In the genomic region with DNA sequence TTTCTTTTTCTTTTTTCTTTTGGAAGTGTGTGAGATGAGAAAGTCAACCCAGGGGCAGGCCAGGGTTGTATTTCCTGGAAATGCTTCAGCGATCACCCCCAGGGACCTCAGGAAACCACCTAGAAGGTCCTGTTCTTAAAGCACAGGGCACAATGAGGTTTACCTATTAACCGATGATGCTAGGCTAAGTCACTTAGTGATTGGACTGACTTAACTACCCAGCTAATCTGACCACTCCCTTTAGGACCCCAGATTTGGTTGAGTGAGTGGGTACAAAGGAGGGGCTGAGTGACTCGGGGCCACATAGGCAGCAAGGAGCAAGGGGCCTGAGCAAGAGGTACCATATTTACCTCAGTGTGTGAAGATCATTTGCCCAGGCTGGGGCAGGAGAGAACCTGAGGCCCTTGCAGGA, we compare ENCODE assay signal across 18 mouse cellular contexts. TPM values are rescaled to one million over a fixed set of nuclear protein-coding genes. Genes with fewer than 3 reads are reported as not detected.
DNase-seq lines count a peak whose midpoint lies in the region; ATAC-seq and TF ChIP-seq lines count a peak whose summit lies in the region.
"Had no signal": no experiment of that assay in that cellular context is flagged by ENCODE, and none has a peak within 500 bp of the region (broad histone marks: within the 10 kb centered on the region; RNA-seq: fewer than 3 reads in every experiment).

No protein-coding gene starts in this region.

- no peaks in the 10 kb centered on the region for H3K9me3 ChIP-seq in forebrain, postnatal 0 days (ENCODE audit: low read length)
- H3K9me3 ChIP-seq in hindbrain, embryonic 12.5 days (replicated peaks), result no peaks in the 10 kb centered on the region
- no peaks in the 10 kb centered on the region for H3K9me3 ChIP-seq in forebrain, embryonic 15.5 days
- H3K9me3 ChIP-seq: heart, embryonic 10.5 days; hindbrain, embryonic 15.5 days; midbrain, embryonic 13.5 days had no signal

- peak; percentile 63 for DNase-seq in lung, postnatal 36 days
- no peak for DNase-seq in lung, adult 2 months
- DNase-seq in T-cell, adult 2 months (ENCODE audit: low spot score), result peak; percentile 37
- peak; percentile 51 for DNase-seq in naive thymus-derived CD4-positive, alpha-beta T cell, adult 2 months (ENCODE audit: low read depth)
- no peak for DNase-seq in forebrain, postnatal 0 days
- DNase-seq: cerebellum, postnatal 25 days; gastrocnemius, postnatal 36 days; heart, postnatal 10 days; kidney, adult 9 months; left cerebral cortex, postnatal 4 days; lung, embryonic 14.5 days had no signal

- peaks cover 15% of the 10 kb centered on the region for H3K27me3 ChIP-seq in forebrain, postnatal 0 days (ENCODE audit: insufficient read depth, low read length)
- peaks cover 16% of the 10 kb centered on the region for H3K27me3 ChIP-seq in hindbrain, embryonic 12.5 days
- H3K27me3 ChIP-seq in forebrain, embryonic 15.5 days, result peaks cover 13% of the 10 kb centered on the region

- WGBS in lung, adult 2 months, result 70% methylated on average over 3 of the region's 3 CpGs
- WGBS in forebrain, postnatal 0 days, result 73% methylated on average over 3 of the region's 3 CpGs
- 78% methylated on average over 3 of the region's 3 CpGs for WGBS in hindbrain, embryonic 12.5 days
- 66% methylated on average over 3 of the region's 3 CpGs for WGBS in forebrain, embryonic 15.5 days

- H3K9ac ChIP-seq in forebrain, postnatal 0 days, result no peak overlapping the region
- no peak overlapping the region for H3K9ac ChIP-seq in hindbrain, embryonic 12.5 days
- no peak overlapping the region for H3K9ac ChIP-seq in forebrain, embryonic 15.5 days (replicated peaks)
- H3K9ac ChIP-seq: hindbrain, embryonic 15.5 days; lung, embryonic 14.5 days; midbrain, embryonic 13.5 days had no signal

- H3K36me3 ChIP-seq in forebrain, postnatal 0 days (ENCODE audit: insufficient read depth), result no peaks in the 10 kb centered on the region
- H3K36me3 ChIP-seq in hindbrain, embryonic 12.5 days, result no peaks in the 10 kb centered on the region
- no peaks in the 10 kb centered on the region for H3K36me3 ChIP-seq in forebrain, embryonic 15.5 days
- H3K36me3 ChIP-seq: heart, embryonic 10.5 days; hindbrain, embryonic 15.5 days; midbrain, embryonic 13.5 days had no signal

- H3K4me1 ChIP-seq in lung, adult 2 months (ENCODE audit: control insufficient read depth, insufficient read depth, low read length), result no peaks in the 10 kb centered on the region
- no peaks in the 10 kb centered on the region for H3K4me1 ChIP-seq in forebrain, postnatal 0 days (ENCODE audit: insufficient read depth)
- H3K4me1 ChIP-seq in hindbrain, embryonic 12.5 days, result peaks cover 9% of the 10 kb centered on the region
- peaks cover 3% of the 10 kb centered on the region for H3K4me1 ChIP-seq in forebrain, embryonic 15.5 days

- ATAC-seq in forebrain, postnatal 0 days, result no peak
- no peak for ATAC-seq in hindbrain, embryonic 12.5 days (ENCODE audit: low FRiP score)
- no peak for ATAC-seq in forebrain, embryonic 15.5 days (replicated peaks)
- ATAC-seq: midbrain, embryonic 13.5 days had no signal

- no peak overlapping the region for H3K4me3 ChIP-seq in lung, adult 2 months (replicated peaks; ENCODE audit: extremely low read depth, low read depth, low read length)
- no peak overlapping the region for H3K4me3 ChIP-seq in forebrain, postnatal 0 days (ENCODE audit: low read depth, low read length)
- no peak overlapping the region for H3K4me3 ChIP-seq in hindbrain, embryonic 12.5 days
- no peak overlapping the region for H3K4me3 ChIP-seq in forebrain, embryonic 15.5 days
- H3K4me3 ChIP-seq: heart, embryonic 10.5 days; hindbrain, embryonic 15.5 days; layer of hippocampus, adult 2 months; midbrain, embryonic 13.5 days; myocyte had no signal

- no peak overlapping the region for H3K4me2 ChIP-seq in forebrain, postnatal 0 days (ENCODE audit: low read depth)
- H3K4me2 ChIP-seq in hindbrain, embryonic 12.5 days (replicated peaks), result no peak overlapping the region
- H3K4me2 ChIP-seq in forebrain, embryonic 15.5 days (replicated peaks), result no peak overlapping the region
- H3K4me2 ChIP-seq: hindbrain, embryonic 15.5 days; lung, embryonic 14.5 days; midbrain, embryonic 13.5 days had no signal

- no peak for TF ChIP-seq CTCF in lung, adult 2 months (IDR thresholded peaks at IDR 0.05; ENCODE audit: insufficient read depth, low read length)
- no peak for TF ChIP-seq CTCF in forebrain, postnatal 0 days (IDR thresholded peaks at IDR 0.05; ENCODE audit: low read depth)

- TF ChIP-seq POLR2A in lung, adult 2 months (IDR thresholded peaks at IDR 0.05; ENCODE audit: borderline replicate concordance, extremely low read depth, low read depth, low read length), result no peak

- no peak overlapping the region for H3K27ac ChIP-seq in forebrain, postnatal 0 days (ENCODE audit: low read depth, low read length)
- no peak overlapping the region for H3K27ac ChIP-seq in hindbrain, embryonic 12.5 days
- no peak overlapping the region for H3K27ac ChIP-seq in forebrain, embryonic 15.5 days (replicated peaks)
- H3K27ac ChIP-seq: heart, embryonic 10.5 days; hindbrain, embryonic 15.5 days; layer of hippocampus, adult 2 months; midbrain, embryonic 13.5 days had no signal

RNA-seq across cellular contexts. Expression of gene H2-DMb2, which starts 1.9 kb away (rescaled TPM):
- polyA plus RNA-seq in lung, adult 2 months (2012; rRNA removed), result 33.3 and 38.9 TPM in 2 replicates
- total RNA-seq in forebrain, postnatal 0 days (2014; rRNA removed), result 2.2 and 2.4 TPM in 2 replicates
- 0.72 and 1.0 TPM in 2 replicates for polyA plus RNA-seq in forebrain, postnatal 0 days (2015; fragmentation: Nextera tagmentation; extraction: Ambion mirVana)
- polyA plus RNA-seq in hindbrain, embryonic 12.5 days (2016; fragmentation: Nextera tagmentation; extraction: Ambion mirVana), result 0.21 TPM in 1 of 2 replicates, not detected in the other
- 1.0 and 1.4 TPM in 2 replicates for polyA plus RNA-seq in forebrain, embryonic 15.5 days (2015; fragmentation: Nextera tagmentation; extraction: Ambion mirVana)
- polyA plus RNA-seq: myocyte had no signal

RNA-seq across cellular contexts. Expression of gene H2-DMb1, which starts 7.9 kb away (rescaled TPM):
- polyA plus RNA-seq in lung, adult 2 months (2012; rRNA removed), result 146 and 187 TPM in 2 replicates
- total RNA-seq in forebrain, postnatal 0 days (2014; rRNA removed), result 0.62 and 2.8 TPM in 2 replicates
- polyA plus RNA-seq in forebrain, postnatal 0 days (2015; fragmentation: Nextera tagmentation; extraction: Ambion mirVana), result 1.5 and 1.7 TPM in 2 replicates
- 1.4 and 2.1 TPM in 2 replicates for polyA plus RNA-seq in hindbrain, embryonic 12.5 days (2016; fragmentation: Nextera tagmentation; extraction: Ambion mirVana)
- 0.88 and 0.91 TPM in 2 replicates for polyA plus RNA-seq in forebrain, embryonic 15.5 days (2015; fragmentation: Nextera tagmentation; extraction: Ambion mirVana)
- polyA plus RNA-seq: myocyte had no signal

RNA-seq across cellular contexts. Expression of gene Brd2, which starts 22.5 kb away (rescaled TPM):
- polyA plus RNA-seq in lung, adult 2 months (2012; rRNA removed), result 101 and 140 TPM in 2 replicates
- total RNA-seq in forebrain, postnatal 0 days (2014; rRNA removed), result 191 and 219 TPM in 2 replicates
- 122 and 129 TPM in 2 replicates for polyA plus RNA-seq in forebrain, postnatal 0 days (2015; fragmentation: Nextera tagmentation; extraction: Ambion mirVana)
- polyA plus RNA-seq in hindbrain, embryonic 12.5 days (2016; fragmentation: Nextera tagmentation; extraction: Ambion mirVana), result 137 and 151 TPM in 2 replicates
- 132 and 133 TPM in 2 replicates for polyA plus RNA-seq in forebrain, embryonic 15.5 days (2015; fragmentation: Nextera tagmentation; extraction: Ambion mirVana)

RNA-seq across cellular contexts. Expression of gene H2-DMa, which starts 25.6 kb away (rescaled TPM):
- polyA plus RNA-seq in lung, adult 2 months (2012; rRNA removed), result 109 and 118 TPM in 2 replicates
- 21.5 and 25.7 TPM in 2 replicates for total RNA-seq in forebrain, postnatal 0 days (2014; rRNA removed)
- polyA plus RNA-seq in forebrain, postnatal 0 days (2015; fragmentation: Nextera tagmentation; extraction: Ambion mirVana), result 19.2 and 23.5 TPM in 2 replicates
- polyA plus RNA-seq in hindbrain, embryonic 12.5 days (2016; fragmentation: Nextera tagmentation; extraction: Ambion mirVana), result 13.1 and 14.2 TPM in 2 replicates
- polyA plus RNA-seq in forebrain, embryonic 15.5 days (2015; fragmentation: Nextera tagmentation; extraction: Ambion mirVana), result 12.9 and 13.0 TPM in 2 replicates

RNA-seq across cellular contexts. Expression of gene Tap1, which starts 42.4 kb away (rescaled TPM):
- polyA plus RNA-seq in lung, adult 2 months (2012; rRNA removed), result 45.1 and 46.3 TPM in 2 replicates
- total RNA-seq in forebrain, postnatal 0 days (2014; rRNA removed), result 5.2 and 7.5 TPM in 2 replicates
- polyA plus RNA-seq in forebrain, postnatal 0 days (2015; fragmentation: Nextera tagmentation; extraction: Ambion mirVana), result 4.6 and 5.0 TPM in 2 replicates
- polyA plus RNA-seq in hindbrain, embryonic 12.5 days (2016; fragmentation: Nextera tagmentation; extraction: Ambion mirVana), result 1.8 and 2.2 TPM in 2 replicates
- polyA plus RNA-seq in forebrain, embryonic 15.5 days (2015; fragmentation: Nextera tagmentation; extraction: Ambion mirVana), result 1.5 and 1.6 TPM in 2 replicates

Comparison
In these comparisons a context has a peak if more than half of its experiments do, and no peak if none do; other contexts are left out.
1. DNase-seq: peak in lung, postnatal 36 days (single experiment), T-cell, adult 2 months (single experiment) and naive thymus-derived CD4-positive, alpha-beta T cell, adult 2 months (single experiment); none in lung, adult 2 months (single experiment) and forebrain, postnatal 0 days (single experiment).
2. RNA of gene H2-DMb2, which starts 1.9 kb away (polyA plus RNA-seq): 33.3 to 38.9 TPM in lung, adult 2 months; 1.0 to 1.4 TPM in forebrain, embryonic 15.5 days, 0.72 to 1.0 TPM in forebrain, postnatal 0 days and 0.21 TPM in hindbrain, embryonic 12.5 days; every median in the first group is over 10 times any median in the second.
3. RNA of gene H2-DMb1, which starts 7.9 kb away (polyA plus RNA-seq): 146 to 187 TPM in lung, adult 2 months; 1.4 to 2.1 TPM in hindbrain, embryonic 12.5 days, 1.5 to 1.7 TPM in forebrain, postnatal 0 days and 0.88 to 0.91 TPM in forebrain, embryonic 15.5 days; every median in the first group is over 10 times any median in the second.